Mouse (Mus musculus) midbrain, embryonic 13.5 days (tissue): ENCODE data around the gene Gm49510. TPM values are rescaled to one million over a fixed set of nuclear protein-coding genes. Genes with fewer than 3 reads are reported as not detected.

Experiments used
- ATAC-seq: fragments of 200-750 bp; cut with Nextera tagmentation; 2 replicates; pipeline ENCODE4 v1.8.0; 2017; ENCODE audit warnings: mild to moderate bottlenecking, moderate TSS enrichment, moderate library complexity
- H3K27ac ChIP-seq: fragments of 300-500 bp; sonication (generic); 2 replicates; pipeline ENCODE4 v1.5.1; 2015; ENCODE audit warnings: inconsistent platforms, mild to moderate bottlenecking, moderate library complexity
- H3K27me3 ChIP-seq: fragments of 300-500 bp; sonication (generic); 2 replicates; pipeline ENCODE4 v1.6.1; 2015; ENCODE audit warnings: mild to moderate bottlenecking, inconsistent platforms
- H3K36me3 ChIP-seq: fragments of 300-500 bp; sonication (generic); 2 replicates; pipeline ENCODE4 v1.6.1; 2015; ENCODE audit warnings: mild to moderate bottlenecking, inconsistent platforms
- H3K4me1 ChIP-seq: fragments of 300-500 bp; sonication (generic); replicated peaks from 2 replicates; pipeline ENCODE4 v1.6.1; 2015; ENCODE audit warnings: inconsistent platforms
- H3K4me2 ChIP-seq: fragments of 300-500 bp; sonication (generic); replicated peaks from 2 replicates; pipeline ENCODE4 v1.6.1; 2015; ENCODE audit warnings: moderate library complexity, mild to moderate bottlenecking, inconsistent platforms
- H3K4me3 ChIP-seq: fragments of 300-500 bp; sonication (generic); replicated peaks from 2 replicates; pipeline ENCODE4 v1.5.1; 2015; ENCODE audit warnings: mild to moderate bottlenecking, inconsistent platforms
- H3K9ac ChIP-seq: fragments of 300-500 bp; sonication (generic); replicated peaks from 2 replicates; pipeline ENCODE4 v1.6.1; 2015; ENCODE audit warnings: mild to moderate bottlenecking, inconsistent platforms
- H3K9me3 ChIP-seq: fragments of 300-500 bp; sonication (generic); 2 replicates; pipeline ENCODE4 v1.6.1; 2016; ENCODE audit warnings: mild to moderate bottlenecking, inconsistent platforms
- WGBS: fragments of 180-500 bp; shearing (Covaris S2); methylation state at CpG from one replicate; pipeline ENCODE4 v1.1.7; 2015; 5-methylcytosine and 5-hydroxymethylcytosine counted together
- polyA plus RNA-seq: library from polyadenylated mRNA; unstranded; fragments of >200 nt; fragmentation: Nextera tagmentation; extraction: Ambion mirVana; gene quantifications from 2 replicates; pipeline ENCODE4 v1.2.1, GENCODE M21; 2015

Gene Gm49510
- 0.12 TPM in 1 of 2 replicates, not detected in the other for polyA plus RNA-seq

GRCm38 (mm10) chr15:78899409-78899739 lies at the start of gene Gm49510:
Gene Gm49510 (plus strand): TSS chr15:78899667.
- WGBS: 0% methylated on average over 20 of the region's 20 CpGs
- H3K9me3 ChIP-seq: no peaks in the 10 kb centered on the region
- peak within 1 kb of the TSS; percentile 68 for H3K9ac ChIP-seq
- peaks cover 39% of the 10 kb centered on the region for H3K27me3 ChIP-seq
- peak within 1 kb of the TSS; percentile 93 for H3K4me2 ChIP-seq
- ATAC-seq: no peak
- no peak within 1 kb of the TSS for H3K27ac ChIP-seq
- H3K4me3 ChIP-seq: peak within 1 kb of the TSS; percentile 50
- 0 out of 2 replicates have a peak, but pooled peaks cover 5% of the 10 kb centered on the region for H3K36me3 ChIP-seq
- peaks cover 17% of the 10 kb centered on the region for H3K4me1 ChIP-seq

GRCm38 (mm10) chr15:78850059-78850824 lies 49.2 kb upstream of the Gm49510 start:
- Histone ChIP-seq H3K4me3 (no peak overlapping the region), H3K27ac (no peak overlapping the region), H3K9me3 (no peaks in the 10 kb centered on the region), H3K4me1 (peaks cover 5% of the 10 kb centered on the region; the same call in 1 of the 2 replicates), H3K4me2 (no peak overlapping the region), H3K27me3 (peaks cover 17% of the 10 kb centered on the region), H3K9ac (no peak overlapping the region), H3K36me3 (no peaks in the 10 kb centered on the region)
- WGBS: 77% methylated on average over 15 of the region's 15 CpGs
- no peak for ATAC-seq

- 76% methylated on average over 6 of the region's 6 CpGs for WGBS
- no peak overlapping the region for H3K9ac ChIP-seq
- no peak overlapping the region for H3K27ac ChIP-seq
- H3K4me3 ChIP-seq: no peak overlapping the region
- H3K36me3 ChIP-seq: no peaks in the 10 kb centered on the region
- peaks cover 17% of the 10 kb centered on the region for H3K27me3 ChIP-seq
- no peak for ATAC-seq
- H3K4me1 ChIP-seq: 0 out of 2 replicates have a peak, but pooled peaks cover 5% of the 10 kb centered on the region
- H3K9me3 ChIP-seq: no peaks in the 10 kb centered on the region
- H3K4me2 ChIP-seq: no peak overlapping the region
These were observed 48.5 kb upstream of the Gm49510 start for GRCm38 (mm10) chr15:78850944-78851343.

GRCm38 (mm10) chr15:78851505-78852153 lies 47.8 kb upstream of the Gm49510 start:
- no peaks in the 10 kb centered on the region for H3K9me3 ChIP-seq
- WGBS: 21% methylated on average over 13 of the region's 13 CpGs
- no peaks in the 10 kb centered on the region for H3K36me3 ChIP-seq
- peaks cover 17% of the 10 kb centered on the region; the same call in 1 of the 2 replicates for H3K27me3 ChIP-seq
- H3K4me1 ChIP-seq: 0 out of 2 replicates have a peak, but pooled peaks cover 5% of the 10 kb centered on the region
- no peak overlapping the region for H3K27ac ChIP-seq
- H3K4me3 ChIP-seq: no peak overlapping the region
- H3K9ac ChIP-seq: no peak overlapping the region
- H3K4me2 ChIP-seq: no peak overlapping the region; the same call in 1 of the 2 replicates
- peak; percentile 79 for ATAC-seq

- Histone ChIP-seq H3K9me3 (no peaks in the 10 kb centered on the region), H3K36me3 (no peaks in the 10 kb centered on the region), H3K27ac (no peak within 1 kb of the TSS), H3K27me3 (peaks cover 10% of the 10 kb centered on the region; the same call in 1 of the 2 replicates), H3K4me3 (no peak within 1 kb of the TSS), H3K4me1 (0 out of 2 replicates have a peak, but pooled peaks cover 5% of the 10 kb centered on the region), H3K4me2 (no peak within 1 kb of the TSS), H3K9ac (no peak within 1 kb of the TSS)
- WGBS: 82% methylated on average over 8 of the region's 8 CpGs
- ATAC-seq: no peak
These were observed 44.0 kb upstream of the Gm49510 start, which contains the start of gene Lgals2 for GRCm38 (mm10) chr15:78855303-78855965. Gene Lgals2 (minus strand): TSS chr15:78855529.

GRCm38 (mm10) chr15:78857009-78857408 lies 42.5 kb upstream of the Gm49510 start:
- Histone ChIP-seq H3K9me3 (no peaks in the 10 kb centered on the region), H3K4me2 (no peak overlapping the region), H3K9ac (no peak overlapping the region), H3K4me1 (no peaks in the 10 kb centered on the region), H3K4me3 (no peak overlapping the region), H3K27ac (no peak overlapping the region), H3K36me3 (no peaks in the 10 kb centered on the region), H3K27me3 (0 out of 2 replicates have a peak, but pooled peaks cover 5% of the 10 kb centered on the region)
- ATAC-seq: no peak
- 80% methylated on average over 7 of the region's 7 CpGs for WGBS

- no peak overlapping the region for H3K4me3 ChIP-seq
- no peak overlapping the region for H3K9ac ChIP-seq
- H3K36me3 ChIP-seq: no peaks in the 10 kb centered on the region
- no peak overlapping the region for H3K27ac ChIP-seq
- H3K4me1 ChIP-seq: no peaks in the 10 kb centered on the region
- WGBS: 86% methylated on average over 4 of the region's 4 CpGs
- no peaks in the 10 kb centered on the region for H3K9me3 ChIP-seq
- no peak overlapping the region for H3K4me2 ChIP-seq
- no peak for ATAC-seq
- no peaks in the 10 kb centered on the region for H3K27me3 ChIP-seq
These were observed 40.2 kb upstream of the Gm49510 start for GRCm38 (mm10) chr15:78859311-78859710.

GRCm38 (mm10) chr15:78859714-78860113 lies 39.8 kb upstream of the Gm49510 start:
- H3K27ac ChIP-seq: no peak overlapping the region
- H3K4me1 ChIP-seq: no peaks in the 10 kb centered on the region
- ATAC-seq: no peak
- H3K27me3 ChIP-seq: no peaks in the 10 kb centered on the region
- WGBS: 86% methylated on average over 6 of the region's 6 CpGs
- no peak overlapping the region for H3K9ac ChIP-seq
- H3K4me2 ChIP-seq: no peak overlapping the region
- no peak overlapping the region for H3K4me3 ChIP-seq
- no peaks in the 10 kb centered on the region for H3K36me3 ChIP-seq
- H3K9me3 ChIP-seq: no peaks in the 10 kb centered on the region

- Histone ChIP-seq H3K9me3 (no peaks in the 10 kb centered on the region), H3K4me3 (no peak overlapping the region), H3K4me2 (no peak overlapping the region), H3K27ac (no peak overlapping the region), H3K27me3 (no peaks in the 10 kb centered on the region; the same call in 1 of the 2 replicates), H3K9ac (no peak overlapping the region), H3K4me1 (no peaks in the 10 kb centered on the region), H3K36me3 (no peaks in the 10 kb centered on the region)
- WGBS: 91% methylated on average over 5 of the region's 5 CpGs
- no peak for ATAC-seq
These were observed 37.2 kb upstream of the Gm49510 start for GRCm38 (mm10) chr15:78862280-78862679.

GRCm38 (mm10) chr15:78863154-78863553 lies 36.3 kb upstream of the Gm49510 start:
- Histone ChIP-seq H3K4me1 (no peaks in the 10 kb centered on the region), H3K4me2 (no peak overlapping the region), H3K9ac (no peak overlapping the region), H3K9me3 (no peaks in the 10 kb centered on the region), H3K27me3 (no peaks in the 10 kb centered on the region; the same call in 1 of the 2 replicates), H3K36me3 (no peaks in the 10 kb centered on the region), H3K4me3 (no peak overlapping the region), H3K27ac (no peak overlapping the region)
- 78% methylated on average over 2 of the region's 2 CpGs for WGBS
- ATAC-seq: no peak

GRCm38 (mm10) chr15:78863852-78864253 lies 35.6 kb upstream of the Gm49510 start:
- 46% methylated on average over 13 of the region's 13 CpGs for WGBS
- Histone ChIP-seq H3K4me3 (no peak overlapping the region), H3K4me1 (peaks cover 5% of the 10 kb centered on the region; the same call in 1 of the 2 replicates), H3K27ac (no peak overlapping the region), H3K9me3 (no peaks in the 10 kb centered on the region), H3K9ac (no peak overlapping the region), H3K36me3 (no peaks in the 10 kb centered on the region), H3K4me2 (no peak overlapping the region), H3K27me3 (no peaks in the 10 kb centered on the region; the same call in 1 of the 2 replicates)
- no peak for ATAC-seq

- peak; percentile 66 for ATAC-seq
- Histone ChIP-seq H3K36me3 (no peaks in the 10 kb centered on the region), H3K4me3 (no peak overlapping the region), H3K4me2 (no peak overlapping the region), H3K27ac (peak overlapping the region; percentile 71), H3K9me3 (no peaks in the 10 kb centered on the region), H3K27me3 (no peaks in the 10 kb centered on the region; the same call in 1 of the 2 replicates), H3K4me1 (peaks cover 6% of the 10 kb centered on the region; the same call in 1 of the 2 replicates), H3K9ac (no peak overlapping the region)
- 23% methylated on average over 9 of the region's 9 CpGs for WGBS
These were observed 31.1 kb upstream of the Gm49510 start for GRCm38 (mm10) chr15:78868398-78868797.
